Mouse (Mus musculus) G1E-ER4 (cell line): ENCODE measurements around the gene Deaf1. TPM values are rescaled to one million over a fixed set of nuclear protein-coding genes. Genes with fewer than 3 reads are reported as not detected.

ENCODE experiments used
- GATA1 ChIP-seq: IDR thresholded peaks from one replicate; pipeline ENCODE4 v1.8.0; 2012; ENCODE audit warnings: low read length, inconsistent platforms
- polyA plus RNA-seq: library from polyadenylated mRNA; stranded (reverse); fragments of >175 nt; gene quantifications from 2 replicates; pipeline ENCODE4 v1.2.3, GENCODE M21; 2012

Deaf1 gene
- 72.4 and 106 TPM in 2 replicates for polyA plus RNA-seq

DNA sequence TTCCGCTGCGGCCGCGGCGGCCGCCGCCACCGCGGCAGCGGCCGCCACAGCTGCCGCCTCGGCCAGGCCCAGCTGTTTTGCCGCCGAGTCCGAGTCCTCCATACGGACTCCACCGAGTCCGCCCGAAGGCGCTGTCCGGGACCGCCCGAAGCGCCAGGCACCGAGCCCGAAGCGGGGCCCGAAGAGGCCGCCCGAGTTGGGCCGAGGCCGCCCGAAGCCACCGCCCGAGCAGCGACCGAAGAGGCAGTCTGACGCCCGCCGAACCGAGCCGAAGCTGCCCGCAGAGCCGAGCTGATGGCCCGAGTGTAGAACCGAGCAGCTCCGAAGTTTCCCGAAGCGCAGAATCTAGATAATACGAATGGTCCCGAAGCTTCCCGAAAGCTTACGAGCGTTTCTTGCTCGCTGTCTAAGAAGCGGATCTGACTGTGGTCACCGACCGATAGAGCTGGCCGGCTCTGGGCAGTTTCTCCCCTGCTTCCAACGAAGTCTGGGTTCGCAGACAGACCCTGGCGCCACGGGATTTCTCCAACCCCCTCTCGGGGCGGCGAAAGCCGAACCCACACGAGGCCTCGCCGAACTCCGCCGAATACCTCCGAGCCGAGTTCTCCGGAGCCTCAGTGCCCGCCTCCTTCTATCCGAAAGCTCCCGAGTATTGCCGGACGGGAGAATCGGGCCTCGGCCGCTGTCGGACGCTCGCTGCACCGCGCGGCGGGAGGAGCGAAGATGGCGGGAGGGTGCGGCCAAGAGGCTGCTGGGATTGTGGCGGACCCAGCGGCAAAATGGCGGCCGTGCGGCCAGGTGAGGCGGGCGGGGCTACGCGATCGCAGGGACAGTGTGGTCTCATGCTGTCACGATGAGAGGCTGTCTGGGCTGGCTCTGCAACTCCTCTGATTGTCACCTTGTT is at the start of gene Deaf1, which contains the start of gene Tmem80:
Gene Deaf1 (minus strand): TSS at position 222 of the 904 bp plus-strand sequence.
Gene Tmem80 (plus strand): TSS at position 271 of the 904 bp plus-strand sequence.
- TF ChIP-seq GATA1, result no peak

DNA sequence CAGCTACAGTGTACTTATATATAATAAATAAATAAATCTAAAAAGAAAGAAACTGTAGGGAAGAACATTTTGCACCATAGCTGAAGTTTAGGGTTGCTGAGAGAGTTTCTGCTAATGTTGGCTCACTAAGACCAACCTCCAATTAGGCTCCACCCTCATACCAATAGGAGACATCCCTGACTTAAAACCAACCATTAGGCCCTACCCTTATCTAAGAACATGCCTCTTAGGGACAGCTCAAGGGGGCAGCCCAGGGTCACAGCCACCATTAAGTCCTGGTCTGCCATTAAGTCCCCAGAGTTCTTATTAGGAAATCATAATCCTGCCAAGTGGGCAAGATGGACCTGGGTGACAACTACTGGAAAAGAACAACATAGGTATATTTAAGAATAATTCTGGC is 46.9 kb upstream of the Deaf1 start:
- no peak for TF ChIP-seq GATA1

DNA sequence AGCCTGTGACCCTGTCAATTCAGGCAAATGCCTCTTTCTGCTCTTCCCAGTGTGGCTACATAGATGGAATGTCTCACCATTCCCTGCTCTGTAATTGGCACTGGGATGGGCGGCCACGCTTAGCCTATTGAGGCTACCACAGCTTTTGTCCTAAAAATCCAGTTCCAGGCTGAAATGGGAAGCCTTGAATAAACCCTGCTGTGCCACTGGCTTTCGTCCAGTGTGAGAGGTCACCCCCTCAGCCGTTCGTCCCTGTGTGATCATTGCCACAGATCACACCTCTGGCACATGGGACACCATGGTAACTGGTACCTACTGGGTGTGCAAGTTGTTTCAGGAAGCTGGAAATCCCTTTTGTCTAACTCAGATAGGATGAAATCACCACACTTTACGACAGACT is 46.1 kb upstream of the Deaf1 start:
- TF ChIP-seq GATA1, result no peak

DNA sequence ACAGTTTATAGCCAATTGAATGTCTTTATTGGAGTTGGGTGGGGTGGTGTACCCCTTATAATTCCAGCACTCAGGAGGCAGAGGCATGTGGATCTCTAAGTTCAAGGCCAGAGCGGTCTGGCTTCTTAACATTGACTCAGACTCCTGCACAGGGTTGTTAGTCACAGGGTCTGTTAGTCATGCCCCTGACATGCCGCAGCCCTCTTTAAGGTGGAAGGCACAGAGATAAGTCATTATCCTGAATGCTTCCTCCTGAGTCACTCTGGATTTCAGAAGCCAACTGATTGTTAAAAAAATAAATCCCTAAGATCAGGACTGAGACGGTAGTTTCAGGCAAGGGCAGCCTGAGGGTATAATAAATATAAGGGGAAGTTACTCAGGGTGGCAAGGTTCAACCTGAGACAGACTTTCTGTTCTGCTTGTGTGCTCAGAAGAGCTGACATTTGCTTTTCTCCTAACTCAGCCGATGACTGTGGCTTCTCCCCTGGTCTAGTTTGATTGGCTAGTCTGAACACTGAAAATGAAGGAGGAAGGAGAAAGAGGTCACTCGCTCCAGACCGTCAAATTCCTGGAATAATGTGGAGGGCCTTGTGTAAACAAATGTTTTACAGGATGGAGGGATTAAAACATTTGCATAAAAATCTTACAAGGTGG is 44.6 kb upstream of the Deaf1 start:
- TF ChIP-seq GATA1, result no peak

DNA sequence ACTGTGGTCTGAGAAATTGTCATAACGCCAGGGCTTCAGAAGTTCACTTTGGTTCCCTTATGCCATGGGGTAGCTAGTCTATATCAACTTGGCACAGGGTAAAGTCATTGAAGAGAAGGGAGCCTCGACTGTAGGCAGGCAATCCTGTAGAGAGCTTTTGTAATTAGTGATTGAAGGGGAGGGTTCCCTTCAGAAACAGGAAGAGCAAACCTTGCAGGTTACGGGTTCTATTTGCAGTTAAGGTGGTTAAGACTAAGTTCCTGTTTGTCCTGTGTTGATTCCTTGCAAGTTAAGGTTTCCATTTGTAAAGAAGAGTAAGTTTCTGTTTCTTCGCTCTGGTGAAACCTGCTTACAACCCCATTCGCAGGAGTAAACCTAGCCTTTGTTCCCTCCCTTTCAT is 42.4 kb upstream of the Deaf1 start:
- TF ChIP-seq GATA1, result no peak

DNA sequence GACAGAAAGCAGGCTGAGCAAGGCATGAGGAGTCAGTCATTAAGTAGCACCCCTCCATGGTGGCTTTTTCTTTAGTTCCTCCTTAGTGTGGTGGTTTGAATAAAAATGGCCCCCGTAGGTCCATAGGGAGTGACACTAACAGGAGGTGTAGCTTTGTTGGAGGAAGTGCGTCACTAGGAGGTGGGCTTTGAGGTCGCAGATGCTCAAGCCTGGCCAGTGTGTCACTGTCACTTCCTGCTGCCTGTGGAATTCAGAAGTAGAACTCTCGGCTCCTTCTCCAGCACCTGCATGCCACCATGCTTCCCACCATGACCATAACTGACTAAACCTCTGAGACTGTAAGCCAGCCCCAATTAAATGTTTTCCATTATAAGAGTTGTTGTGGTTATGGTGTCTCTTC is 39.9 kb upstream of the Deaf1 start:
- TF ChIP-seq GATA1, result no peak

DNA sequence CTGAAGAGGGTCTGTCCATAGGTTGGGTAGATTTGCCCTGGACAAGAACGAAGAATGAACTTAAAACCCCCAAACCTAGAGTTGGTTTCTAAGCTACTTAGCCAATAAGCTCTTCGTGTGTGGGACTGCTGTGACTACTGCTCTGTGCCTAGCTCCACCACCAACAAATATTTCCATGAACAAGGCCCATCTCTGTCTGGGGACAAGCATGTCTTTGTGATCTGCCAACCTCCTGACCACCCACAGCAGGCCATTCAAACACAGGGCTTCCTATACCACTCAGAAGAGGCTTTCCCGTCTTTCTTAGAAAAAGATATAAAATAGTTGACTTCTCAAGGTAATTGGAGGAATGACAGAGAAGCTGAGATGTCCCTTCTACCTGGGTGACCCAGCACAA is 37.6 kb upstream of the Deaf1 start:
- TF ChIP-seq GATA1, result no peak

DNA sequence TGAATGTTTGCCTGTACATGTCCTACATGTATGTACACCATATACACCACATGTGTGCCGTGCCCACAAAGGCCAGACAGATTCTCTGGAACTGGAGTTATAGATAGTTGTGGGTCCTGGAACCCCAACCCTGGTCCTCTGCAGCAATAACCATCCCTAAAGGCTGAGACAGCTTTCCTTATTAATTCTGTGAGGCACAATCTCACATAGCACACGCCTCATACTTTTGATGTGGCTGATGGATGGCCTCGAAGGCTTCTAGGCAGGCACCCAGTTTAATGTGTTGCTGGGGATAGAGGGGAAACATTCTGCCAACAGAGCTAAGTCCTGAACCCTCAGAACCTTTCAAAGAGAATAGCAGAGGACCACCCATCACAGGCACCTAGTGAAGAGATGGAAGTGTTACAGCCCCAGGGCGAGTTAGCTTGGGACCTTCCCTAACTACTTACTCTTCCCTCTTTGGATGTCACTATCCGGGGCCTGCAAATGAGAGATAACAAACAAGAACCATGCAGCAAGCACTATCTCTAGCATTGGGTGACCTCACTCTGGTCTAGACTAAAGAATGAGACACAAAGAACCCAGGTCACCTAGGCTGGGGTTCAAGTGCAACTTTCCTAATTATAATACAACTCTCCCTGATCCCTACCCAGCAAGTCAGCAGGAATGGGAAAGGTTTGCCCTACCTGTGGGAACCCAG is 37.0 kb upstream of the Deaf1 start:
- peak; percentile 25 for TF ChIP-seq GATA1

DNA sequence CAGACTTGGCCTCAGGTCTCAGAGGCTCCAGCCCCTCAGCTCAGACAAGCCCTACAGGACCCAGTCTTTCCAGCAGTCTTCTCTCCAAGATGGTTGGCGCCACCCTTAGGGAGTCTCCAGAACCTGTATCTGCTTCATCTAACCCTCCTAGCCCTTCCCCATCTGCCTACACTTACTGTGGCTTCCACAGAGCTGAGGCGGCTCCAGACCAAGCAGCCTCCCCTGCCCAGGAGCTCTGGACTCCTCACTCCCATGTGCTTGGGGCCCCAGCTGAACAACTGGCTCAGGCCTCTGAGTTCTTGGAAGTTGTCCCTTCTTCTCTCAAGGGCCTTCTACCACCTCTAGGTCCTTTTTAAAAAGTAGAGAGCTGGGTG is 36.2 kb upstream of the Deaf1 start:
- TF ChIP-seq GATA1, result no peak

DNA sequence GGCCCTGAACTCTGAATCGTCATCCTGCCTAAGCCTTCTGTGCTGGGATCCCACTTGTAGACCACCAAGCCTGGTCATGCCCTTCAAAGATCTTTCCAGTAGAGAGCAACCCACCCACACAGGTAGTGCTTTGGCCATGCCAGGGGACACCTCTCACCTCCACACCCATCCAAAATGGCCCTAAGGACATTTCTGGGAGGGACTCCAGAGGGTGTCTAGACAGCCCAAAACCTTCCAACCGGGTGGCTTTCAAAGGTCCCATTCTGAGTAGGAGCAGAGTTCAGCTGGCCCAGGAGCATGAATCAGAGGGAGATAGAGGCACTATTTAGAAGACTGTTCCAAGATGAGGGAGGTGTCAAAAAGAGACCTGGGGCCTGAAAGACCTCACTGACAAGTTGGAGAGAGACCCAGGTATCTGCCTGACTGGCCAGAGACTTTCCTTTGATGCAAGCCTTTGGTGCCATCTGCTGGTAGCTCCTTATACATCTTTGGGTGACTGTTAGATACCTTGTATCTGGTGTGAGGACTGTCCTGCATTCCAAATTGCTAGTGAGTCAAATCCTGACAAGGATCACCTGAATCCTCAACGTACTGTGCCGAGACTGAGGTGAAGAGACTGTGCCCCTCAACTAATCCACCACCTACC is 35.7 kb upstream of the Deaf1 start:
- no peak for TF ChIP-seq GATA1

DNA sequence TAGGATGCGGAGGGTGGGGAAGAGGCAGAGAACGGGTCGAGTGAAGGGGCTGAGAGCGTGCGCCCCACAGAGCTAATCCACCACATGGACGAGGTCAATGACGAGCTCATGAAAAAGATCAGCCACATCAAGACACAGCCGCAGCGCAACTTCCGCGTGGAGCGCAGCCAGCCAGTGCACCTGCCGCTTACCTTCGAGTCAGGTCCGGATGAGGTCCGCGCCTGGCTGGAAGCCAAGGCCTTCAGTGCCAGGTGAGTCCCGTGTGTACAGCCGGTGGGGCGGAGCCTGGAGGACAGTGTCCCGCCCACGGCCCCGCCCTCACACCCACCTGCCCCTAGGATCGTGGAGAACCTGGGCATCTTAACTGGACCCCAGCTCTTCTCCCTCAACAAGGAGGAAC is 34.0 kb upstream of the Deaf1 start:
- TF ChIP-seq GATA1, result no peak

DNA sequence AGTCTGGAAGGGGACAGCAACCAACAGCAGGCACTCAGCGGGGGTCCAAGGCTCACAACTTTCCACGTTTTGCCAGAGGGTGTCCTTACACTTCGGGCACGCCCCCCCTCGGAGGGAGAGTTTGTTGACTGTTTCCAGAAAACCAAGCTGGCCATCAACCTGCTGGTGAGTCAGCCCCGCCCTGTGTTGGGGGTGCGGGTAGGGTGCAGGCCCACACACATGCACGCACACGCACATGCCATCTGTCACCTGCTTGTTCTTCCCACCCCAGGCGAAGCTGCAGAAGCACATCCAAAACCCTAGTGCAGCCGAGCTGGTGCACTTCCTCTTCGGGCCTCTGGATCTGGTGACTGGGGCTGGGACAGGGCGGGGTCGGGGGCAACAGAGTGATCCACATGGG is 29.5 kb upstream of the Deaf1 start:
- TF ChIP-seq GATA1, result no peak

DNA sequence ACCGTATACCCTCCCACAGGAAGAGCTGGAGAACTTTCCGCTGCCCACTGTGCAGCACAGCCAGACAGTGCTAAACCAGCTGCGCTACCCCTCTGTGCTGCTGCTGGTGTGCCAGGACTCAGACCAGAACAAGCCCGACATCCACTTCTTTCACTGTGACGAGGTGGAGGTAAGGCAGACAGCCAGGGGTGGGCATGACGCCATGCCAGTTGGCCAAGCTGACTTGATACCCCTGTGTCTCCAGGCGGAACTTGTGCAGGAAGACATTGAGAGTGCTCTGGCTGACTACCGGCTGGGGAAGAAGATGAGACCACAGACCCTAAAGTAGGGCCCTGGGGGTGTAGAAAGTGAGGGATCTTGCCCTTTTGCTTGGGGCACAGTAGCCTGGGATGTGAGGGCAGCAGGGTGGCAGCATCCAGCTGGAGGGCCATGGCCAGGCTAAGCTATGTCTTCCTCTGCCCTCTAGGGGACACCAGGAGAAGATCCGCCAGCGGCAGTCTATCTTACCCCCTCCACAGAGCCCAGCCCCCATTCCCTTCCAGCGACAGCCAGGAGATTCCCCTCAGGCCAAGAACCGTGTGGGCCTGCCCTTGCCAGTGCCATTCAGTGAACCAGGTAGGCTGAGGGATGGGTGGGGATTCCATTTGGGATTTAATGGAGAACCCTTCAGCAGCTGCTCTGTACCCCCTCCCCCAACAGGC is 28.3 kb upstream of the Deaf1 start:
- TF ChIP-seq GATA1, result no peak

DNA sequence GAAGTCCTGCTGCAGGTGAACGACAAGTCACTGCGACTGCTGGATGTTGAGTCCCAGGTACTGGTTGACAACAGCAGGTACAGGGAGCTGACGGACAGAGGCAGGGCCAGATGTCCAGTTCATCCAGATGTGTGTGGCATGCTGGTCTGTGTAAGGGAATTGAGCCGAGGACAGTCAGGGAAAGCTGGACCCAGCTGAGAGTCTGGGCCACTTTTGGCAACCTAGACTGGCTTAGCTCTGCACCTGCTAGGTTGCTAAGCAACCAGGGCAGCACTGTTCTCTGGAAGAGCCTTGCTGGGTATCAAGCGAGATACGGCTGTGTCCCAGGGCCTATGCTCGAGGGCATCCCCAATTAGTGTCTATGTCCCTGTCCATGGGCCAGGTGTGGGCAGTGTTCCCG is 27.6 kb upstream of the Deaf1 start:
- TF ChIP-seq GATA1, result no peak

DNA sequence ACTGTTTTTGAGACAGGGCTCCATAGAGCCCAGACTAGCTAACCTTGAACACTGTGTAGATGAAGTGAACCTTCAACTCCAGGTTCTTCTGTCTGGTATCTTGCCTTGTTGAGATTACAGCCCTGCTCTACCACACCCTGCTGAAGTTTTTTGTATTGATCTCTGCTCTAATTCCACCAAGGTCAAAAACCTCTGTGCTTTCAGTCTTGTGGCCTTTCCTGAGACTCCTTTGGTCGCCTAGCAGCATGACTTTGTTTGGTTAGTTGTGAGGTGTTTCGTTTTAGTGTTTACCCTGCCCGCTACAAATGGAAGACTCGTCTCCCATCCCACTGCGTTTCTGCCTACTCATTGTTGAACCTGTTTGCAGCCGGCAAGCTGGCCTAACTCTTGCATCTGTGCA is 23.6 kb upstream of the Deaf1 start:
- TF ChIP-seq GATA1, result no peak
